Mouse (Mus musculus) embryo, embryonic 9.5 days (tissue): ENCODE measurements around the gene Cfap54.

Source experiments
- DNase-seq: peaks from one replicate; pipeline ENCODE4 v3.0.0-alpha.2; 2017; ENCODE audit errors: extremely low spot score

Gene Cfap54

GRCm38 (mm10) chr10:92942848-92943645 is 138.4 kb downstream of the Cfap54 start:
- DNase-seq: no peak

GRCm38 (mm10) chr10:92941616-92942015 is 139.8 kb downstream of the Cfap54 start:
- no peak for DNase-seq

GRCm38 (mm10) chr10:92937741-92938285 is 143.6 kb downstream of the Cfap54 start:
- no peak for DNase-seq

GRCm38 (mm10) chr10:92937091-92937490 is 144.3 kb downstream of the Cfap54 start:
- no peak for DNase-seq

GRCm38 (mm10) chr10:92934506-92934905 is 146.9 kb downstream of the Cfap54 start:
- DNase-seq: no peak

- no peak for DNase-seq
Observed at GRCm38 (mm10) chr10:92933616-92934015, 147.8 kb downstream of the Cfap54 start.

- DNase-seq: no peak
Observed at GRCm38 (mm10) chr10:92932464-92932863, 149.0 kb downstream of the Cfap54 start.

GRCm38 (mm10) chr10:92930036-92930435 is 151.4 kb downstream of the Cfap54 start:
- no peak for DNase-seq

- no peak for DNase-seq
Observed at GRCm38 (mm10) chr10:92928256-92928655, 153.2 kb downstream of the Cfap54 start.

GRCm38 (mm10) chr10:92918551-92918950 is 162.9 kb downstream of the Cfap54 start:
- DNase-seq: no peak

- no peak for DNase-seq
Observed at GRCm38 (mm10) chr10:92907246-92907645, 174.2 kb downstream of the Cfap54 start.

- no peak for DNase-seq
Observed at GRCm38 (mm10) chr10:92888466-92888865, 193.0 kb downstream of the Cfap54 start.

- DNase-seq: no peak
Observed at GRCm38 (mm10) chr10:92878000-92878399, 203.4 kb downstream of the Cfap54 start.

GRCm38 (mm10) chr10:92840980-92841379 is 240.4 kb downstream of the Cfap54 start:
- no peak for DNase-seq

GRCm38 (mm10) chr10:92837572-92837971 is 243.8 kb downstream of the Cfap54 start:
- no peak for DNase-seq

GRCm38 (mm10) chr10:92837045-92837444 is 244.4 kb downstream of the Cfap54 start:
- DNase-seq: no peak

- no peak for DNase-seq
Observed at GRCm38 (mm10) chr10:92821499-92821898, 259.9 kb downstream of the Cfap54 start.

- DNase-seq: no peak
Observed at GRCm38 (mm10) chr10:92818190-92818589, 263.2 kb downstream of the Cfap54 start.

GRCm38 (mm10) chr10:92816903-92817302 is 264.5 kb downstream of the Cfap54 start:
- no peak for DNase-seq

- DNase-seq: no peak
Observed at GRCm38 (mm10) chr10:92810894-92811293, 270.5 kb downstream of the Cfap54 start.

- no peak for DNase-seq
Observed at GRCm38 (mm10) chr10:92791908-92792307, 289.5 kb downstream of the Cfap54 start.

GRCm38 (mm10) chr10:92791531-92791900 is 289.9 kb downstream of the Cfap54 start:
- DNase-seq: no peak

- DNase-seq: no peak
Observed at GRCm38 (mm10) chr10:92790893-92791530, 290.4 kb downstream of the Cfap54 start.
